Mouse (Mus musculus) spleen, adult 2 months (tissue): ENCODE measurements at regions not wholly inside any gene's neighbourhood (a gene's known extent, or its start where the extent isn't known, plus 50 kb on each side); places are given as distances from the start of the nearest gene placed in this dataset.

Experiments
- DNase-seq, 2 experiments: peaks; one replicate each; pipeline versions ENCODE4 v3.0.0 to v3.0.0-alpha.2; 2012 to 2021; ENCODE audit warnings: low spot score in 2 of 2, low read depth in 1 of 2
- H3K27ac ChIP-seq: fragments of 200-500 bp; 2 replicates; pipeline ENCODE4 v1.5.1; 2012; ENCODE audit warnings: low read length, inconsistent platforms; ENCODE audit not compliant: insufficient read depth
- H3K27me3 ChIP-seq: fragments of 200-500 bp; 2 replicates; pipeline ENCODE4 v1.6.1; 2012; ENCODE audit warnings: mild to moderate bottlenecking, moderate library complexity, low read length, inconsistent platforms; ENCODE audit not compliant: control insufficient read depth, insufficient read depth
- H3K36me3 ChIP-seq: fragments of 200-500 bp; 2 replicates; pipeline ENCODE4 v1.6.1; 2012; ENCODE audit warnings: mild to moderate bottlenecking, low read length, inconsistent platforms; ENCODE audit not compliant: control insufficient read depth, insufficient read depth
- H3K4me1 ChIP-seq: fragments of 200-500 bp; 2 replicates; pipeline ENCODE4 v1.6.1; 2011; ENCODE audit warnings: inconsistent platforms; ENCODE audit not compliant: control insufficient read depth, insufficient read depth, insufficient read length
- H3K4me3 ChIP-seq: fragments of 200-500 bp; 2 replicates; pipeline ENCODE4 v1.5.1; 2011; ENCODE audit warnings: mild to moderate bottlenecking, inconsistent platforms; ENCODE audit not compliant: insufficient read depth, insufficient read length; ENCODE audit errors: extremely low read depth
- CTCF ChIP-seq: fragments of 200-500 bp; IDR thresholded peaks from 2 replicates; pipeline ENCODE4 v1.5.1; 2011; ENCODE audit warnings: mild to moderate bottlenecking, inconsistent platforms; ENCODE audit not compliant: insufficient read depth, insufficient read length, insufficient replicate concordance; ENCODE audit errors: extremely low read depth
- POLR2A ChIP-seq: fragments of 200-500 bp; IDR thresholded peaks from 2 replicates; pipeline ENCODE4 v1.6.1; 2011; ENCODE audit warnings: low read depth, low read length, inconsistent platforms
- WGBS: fragments of 180-500 bp; shearing (Covaris S2); methylation state at CpG from one replicate; pipeline ENCODE4 v1.1.7; 2018; 5-methylcytosine and 5-hydroxymethylcytosine counted together

- no peak overlapping the region for H3K27ac ChIP-seq
- TF ChIP-seq POLR2A (no peak), CTCF (no peak)
- no peaks in the 10 kb centered on the region for H3K4me1 ChIP-seq
- no peaks in the 10 kb centered on the region for H3K27me3 ChIP-seq
- 47% methylated on average over 22 of the region's 22 CpGs for WGBS
- H3K36me3 ChIP-seq, result no peaks in the 10 kb centered on the region
- no peak for DNase-seq
- no peak overlapping the region for H3K4me3 ChIP-seq
These were observed 110.8 kb downstream of the Map3k7 start for GRCm38 (mm10) chr4:32074399-32075296.

- H3K4me3 ChIP-seq, result no peak overlapping the region
- 87% methylated on average over 12 of the region's 12 CpGs for WGBS
- DNase-seq, result no peak
- H3K27me3 ChIP-seq, result no peaks in the 10 kb centered on the region
- TF ChIP-seq CTCF, result no peak
- no peak for TF ChIP-seq POLR2A
- H3K27ac ChIP-seq, result no peak overlapping the region
- no peaks in the 10 kb centered on the region for H3K4me1 ChIP-seq
- no peaks in the 10 kb centered on the region for H3K36me3 ChIP-seq
These were observed 112.6 kb downstream of the Map3k7 start for GRCm38 (mm10) chr4:32076391-32076925.

GRCm38 (mm10) chr4:32083456-32083855 lies 119.6 kb downstream of the Map3k7 start:
- Histone ChIP-seq H3K36me3 (no peaks in the 10 kb centered on the region), H3K27ac (no peak overlapping the region), H3K4me3 (no peak overlapping the region), H3K4me1 (no peaks in the 10 kb centered on the region), H3K27me3 (no peaks in the 10 kb centered on the region)
- TF ChIP-seq POLR2A, result no peak
- no peak for TF ChIP-seq CTCF
- DNase-seq, result no peak
- 85% methylated on average over 8 of the region's 8 CpGs for WGBS

DNA sequence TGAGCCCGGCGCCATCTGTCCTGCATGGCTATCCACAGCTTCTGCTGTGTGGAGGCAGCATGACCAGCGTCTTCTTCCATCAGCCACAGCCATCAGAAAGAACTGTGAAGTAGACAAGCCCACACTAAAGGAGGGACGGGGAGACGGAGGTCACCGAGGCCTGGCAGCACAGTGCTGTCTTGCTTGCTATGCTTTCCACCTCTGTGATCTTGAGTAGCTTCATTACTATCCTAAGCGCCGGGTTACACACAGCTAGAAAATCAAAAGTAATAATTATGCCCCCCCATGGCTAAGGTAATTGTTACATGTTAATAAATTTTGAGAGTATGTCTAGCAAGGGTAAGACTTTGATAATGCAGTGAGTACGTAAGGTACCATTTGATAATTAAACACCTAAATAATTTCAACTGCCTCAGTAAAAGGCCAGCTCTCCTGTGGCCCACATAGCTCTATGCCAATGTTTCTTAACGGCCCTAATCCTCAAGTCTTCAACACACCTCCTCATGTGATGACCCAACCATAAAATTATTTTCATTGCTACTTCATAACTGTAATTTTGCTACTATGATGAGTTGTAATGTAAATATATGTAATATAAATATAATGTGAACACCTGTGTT lies 120.5 kb downstream of the Map3k7 start:
- WGBS, result 94% methylated on average over 10 of the region's 10 CpGs
- H3K27ac ChIP-seq, result no peak overlapping the region
- DNase-seq, result no peak

DNA sequence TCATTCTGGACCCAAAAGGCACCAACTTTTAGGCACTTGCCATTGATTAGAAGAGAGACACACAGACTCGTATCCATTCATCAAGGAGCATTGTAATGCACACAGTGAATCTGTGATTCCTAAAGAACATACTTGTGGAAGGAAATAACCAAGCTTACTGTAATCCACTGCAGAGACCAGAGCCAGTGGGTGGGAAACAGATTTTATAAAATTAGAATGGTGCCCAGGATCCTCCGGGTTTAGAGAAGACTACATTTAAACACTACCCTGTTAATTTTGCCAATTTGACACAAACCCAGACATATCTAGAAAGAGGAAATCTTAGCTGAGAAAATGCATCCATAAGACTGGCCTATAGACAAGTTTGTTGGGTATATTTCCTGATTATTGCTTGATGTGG lies 121.1 kb downstream of the Map3k7 start:
- Histone ChIP-seq H3K36me3 (no peaks in the 10 kb centered on the region), H3K4me3 (no peak overlapping the region), H3K4me1 (no peaks in the 10 kb centered on the region), H3K27me3 (no peaks in the 10 kb centered on the region), H3K27ac (no peak overlapping the region)
- 97% methylated on average over 2 of the region's 2 CpGs for WGBS
- TF ChIP-seq CTCF (no peak), POLR2A (no peak)
- DNase-seq, result no peak

More for the DNA sequence above, 120.5 kb downstream of the Map3k7 start:
- no peaks in the 10 kb centered on the region for H3K27me3 ChIP-seq
- no peak for TF ChIP-seq CTCF
- no peak for TF ChIP-seq POLR2A
- H3K4me1 ChIP-seq, result no peaks in the 10 kb centered on the region
- H3K36me3 ChIP-seq, result no peaks in the 10 kb centered on the region
- H3K4me3 ChIP-seq, result no peak overlapping the region

GRCm38 (mm10) chr4:32091086-32091485 lies 127.2 kb downstream of the Map3k7 start:
- no peak for DNase-seq
- TF ChIP-seq CTCF, result no peak
- WGBS, result 91% methylated on average over 10 of the region's 10 CpGs

DNA sequence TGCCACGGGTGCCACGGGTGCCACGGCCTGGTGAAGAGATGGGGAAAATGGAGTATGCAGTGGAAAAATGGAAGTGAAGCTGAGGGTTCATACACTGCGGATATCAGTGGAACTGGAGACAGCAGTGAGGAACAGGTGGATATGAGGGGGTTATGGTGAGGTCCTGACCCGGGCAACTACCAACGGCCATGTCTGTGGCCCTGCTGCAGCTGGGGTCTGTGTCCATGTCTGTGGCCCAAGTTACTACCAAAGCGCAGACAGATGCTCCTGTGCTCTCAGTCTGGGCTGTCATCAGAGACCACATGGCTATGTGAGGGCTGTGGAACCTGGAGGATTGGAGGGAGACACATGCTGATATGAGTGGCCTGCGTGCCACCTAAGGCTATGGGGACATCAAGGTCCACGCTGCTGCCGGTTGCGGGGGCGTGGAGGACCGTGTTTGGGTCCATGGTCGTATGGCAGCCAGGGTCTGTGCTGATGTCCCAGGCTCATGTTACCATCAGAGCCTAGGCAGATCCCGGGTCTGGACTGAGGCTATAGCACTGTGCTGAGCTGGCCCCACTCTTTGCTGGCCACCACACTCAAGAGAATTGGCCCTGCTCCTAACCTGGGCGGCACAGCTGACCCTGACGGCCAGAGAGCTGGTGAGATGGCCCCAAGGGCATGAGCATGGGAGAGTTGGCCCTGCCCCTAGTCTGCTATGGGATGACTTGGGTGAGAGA lies 128.6 kb downstream of the Map3k7 start:
- no peak for TF ChIP-seq CTCF
- no peak for TF ChIP-seq POLR2A

More at GRCm38 (mm10) chr4:32091086-32091485, 127.2 kb downstream of the Map3k7 start:
- Histone ChIP-seq H3K27me3 (no peaks in the 10 kb centered on the region), H3K4me1 (no peaks in the 10 kb centered on the region), H3K27ac (no peak overlapping the region), H3K4me3 (no peak overlapping the region), H3K36me3 (no peaks in the 10 kb centered on the region)

More for the DNA sequence above, 128.6 kb downstream of the Map3k7 start:
- no peaks in the 10 kb centered on the region for H3K27me3 ChIP-seq
- 95% methylated on average over 17 of the region's 17 CpGs for WGBS
- no peaks in the 10 kb centered on the region for H3K36me3 ChIP-seq
- no peak for DNase-seq
- H3K4me1 ChIP-seq, result no peaks in the 10 kb centered on the region
- no peak overlapping the region for H3K4me3 ChIP-seq
- H3K27ac ChIP-seq, result no peak overlapping the region
